Mouse (Mus musculus) mouse trophoblast stem cell (cell line): ENCODE measurements around the gene Ocln.

Source experiments
- in situ Hi-C, 2 experiments: fragments of 300-500 bp; cut with MseI, MboI; formaldehyde crosslinking; loops; 2 replicates in 1 of 2; 3 replicates in 1 of 2; pipeline ENCODE4 v1.15.1; 2025

Gene Ocln

DNA sequence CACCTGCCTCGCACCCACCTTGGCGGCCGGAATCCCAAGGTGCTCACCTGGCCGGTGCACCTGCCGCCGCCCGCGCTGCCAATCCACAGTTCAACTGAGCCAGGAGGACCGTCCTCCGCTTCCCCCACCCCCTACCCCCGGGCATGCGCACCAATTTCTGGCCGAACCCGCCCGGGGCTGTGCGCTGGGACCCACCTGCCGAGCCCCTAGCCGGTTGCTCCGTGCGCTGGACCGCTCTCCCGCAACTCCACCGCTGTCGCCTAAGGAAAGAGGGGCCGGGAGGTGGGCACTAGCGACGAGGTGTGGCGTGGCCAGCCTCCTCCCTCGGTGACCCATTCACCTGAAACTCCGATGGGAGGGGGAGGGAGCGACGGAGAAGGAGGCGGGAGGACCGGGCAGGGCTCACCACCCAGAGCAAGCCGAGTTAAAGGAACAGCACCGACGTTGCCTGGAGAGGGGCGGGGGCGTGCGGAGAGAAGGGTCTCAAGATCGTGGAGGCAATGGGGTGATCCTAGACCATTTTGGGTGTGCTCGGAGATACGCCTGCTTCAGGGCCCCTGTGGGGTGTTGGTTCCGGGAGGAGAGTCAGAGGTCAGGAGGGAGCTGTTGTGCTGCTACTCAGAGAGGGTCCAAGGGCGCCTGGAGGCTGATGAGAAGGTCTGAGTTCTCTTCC is at the start of gene Ocln:
TSS of gene Ocln (minus strand) at position 350 of the 673 bp plus-strand sequence.
- in situ Hi-C loops: no loop called here

DNA sequence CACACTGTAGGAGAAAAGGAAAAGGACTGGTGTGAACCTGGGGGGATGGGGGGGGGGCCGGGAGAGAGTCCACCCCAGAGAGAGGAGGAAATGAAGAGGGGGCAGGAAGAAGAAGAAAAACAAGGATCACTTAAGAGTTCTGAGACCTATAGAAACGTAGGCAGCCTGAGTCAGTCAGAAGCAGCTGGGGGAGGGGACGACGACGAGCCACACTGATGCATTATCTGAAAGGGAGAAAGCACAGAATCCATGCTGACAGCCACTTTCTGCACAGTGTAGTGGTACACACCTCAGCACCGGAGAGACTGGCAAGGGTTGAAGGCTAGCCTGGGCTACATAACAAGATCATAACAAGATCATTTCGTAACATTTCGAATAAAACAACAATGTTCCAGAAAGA is 48.5 kb upstream of the Ocln start:
- in situ Hi-C loops: no loop called here

DNA sequence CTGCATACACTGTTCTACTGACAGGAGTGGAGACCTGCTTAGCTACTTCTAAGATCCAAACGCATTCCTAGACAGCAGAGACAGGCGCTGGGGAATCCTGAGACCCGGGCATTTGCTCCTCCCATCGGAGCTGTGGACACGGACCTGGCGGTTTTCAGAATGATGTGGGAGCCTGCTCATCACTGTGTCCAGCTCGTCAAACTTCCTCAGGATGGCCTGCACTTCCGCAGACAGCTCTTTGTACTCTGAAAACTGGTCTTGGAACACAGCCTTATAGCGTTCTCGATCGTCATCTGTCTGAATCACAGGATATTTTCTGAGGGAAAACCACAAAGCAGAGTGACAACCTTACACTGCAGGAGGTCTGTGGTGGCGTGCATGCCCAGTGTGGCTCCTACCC is 47.8 kb upstream of the Ocln start:
- in situ Hi-C loops: no loop called here

DNA sequence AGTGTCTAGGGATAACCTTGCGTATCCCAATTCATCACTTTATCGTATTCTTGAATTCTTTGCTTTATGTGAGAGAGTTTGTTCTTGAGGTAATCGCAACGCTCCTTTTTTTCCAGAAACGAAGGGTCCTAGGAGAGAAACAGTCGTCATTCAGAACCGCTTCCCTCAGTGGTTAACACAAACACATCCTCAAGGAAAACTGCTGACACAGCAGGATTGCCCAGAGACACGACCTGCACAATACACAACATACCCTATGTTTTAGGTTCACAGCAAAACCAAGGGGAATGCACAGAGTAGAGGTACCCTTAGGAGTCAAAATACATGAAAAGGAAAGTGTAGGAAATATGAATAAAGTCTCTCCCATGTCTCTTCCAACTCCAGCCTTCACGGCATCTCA is 44.8 kb upstream of the Ocln start:
- in situ Hi-C loops: no loop called here

DNA sequence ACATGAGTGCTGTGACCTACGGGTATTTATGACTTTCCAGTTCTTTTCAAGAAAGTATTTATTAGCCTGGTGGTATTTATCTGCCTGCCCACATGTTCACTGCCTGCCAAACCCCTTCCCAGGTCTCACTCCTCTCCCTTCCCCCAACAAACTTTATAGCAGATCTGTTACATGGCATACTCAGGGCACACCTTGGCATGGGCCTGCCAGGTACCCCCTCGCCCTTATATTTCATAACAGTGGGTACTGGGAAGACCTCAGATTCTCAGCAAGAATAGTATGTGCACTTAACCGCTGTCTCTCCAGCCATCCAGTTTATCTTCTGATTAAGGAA is 43.0 kb upstream of the Ocln start:
- in situ Hi-C loops: no loop called here

DNA sequence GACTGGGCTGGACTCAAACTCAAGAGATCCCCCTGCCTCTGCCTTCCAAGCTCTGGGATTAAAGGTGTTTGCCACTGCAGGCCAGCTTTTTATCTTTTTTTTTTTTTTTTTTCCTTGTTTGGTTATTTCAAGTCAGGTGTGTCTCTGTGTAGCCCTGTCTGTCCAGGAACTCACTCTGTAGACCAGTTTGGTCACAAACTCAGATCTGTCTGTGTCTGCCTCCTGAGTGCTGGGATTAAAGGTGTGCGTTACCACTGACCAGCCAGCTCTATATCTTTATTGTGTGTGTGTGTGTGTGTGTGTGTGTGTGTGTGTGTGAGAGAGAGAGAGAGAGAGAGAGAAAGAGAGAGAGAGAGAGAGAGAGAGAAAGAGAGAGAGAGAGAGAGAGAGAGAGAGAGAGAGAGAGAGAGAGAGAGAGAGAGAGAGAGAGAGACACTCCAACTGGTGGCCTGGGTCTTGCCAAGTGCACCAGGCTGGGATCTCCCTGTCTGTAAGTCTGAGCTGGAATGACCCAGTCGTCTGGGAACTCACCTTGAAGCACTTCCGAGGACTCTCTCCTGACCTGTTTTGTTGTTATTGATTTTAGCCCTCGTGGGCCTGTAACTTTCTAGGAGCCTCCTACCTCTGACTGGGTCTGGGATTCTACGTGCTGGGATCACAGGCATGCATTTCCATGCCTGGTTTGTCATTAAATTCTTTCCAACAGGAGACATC is 42.5 kb upstream of the Ocln start:
- in situ Hi-C loops: no loop called here

DNA sequence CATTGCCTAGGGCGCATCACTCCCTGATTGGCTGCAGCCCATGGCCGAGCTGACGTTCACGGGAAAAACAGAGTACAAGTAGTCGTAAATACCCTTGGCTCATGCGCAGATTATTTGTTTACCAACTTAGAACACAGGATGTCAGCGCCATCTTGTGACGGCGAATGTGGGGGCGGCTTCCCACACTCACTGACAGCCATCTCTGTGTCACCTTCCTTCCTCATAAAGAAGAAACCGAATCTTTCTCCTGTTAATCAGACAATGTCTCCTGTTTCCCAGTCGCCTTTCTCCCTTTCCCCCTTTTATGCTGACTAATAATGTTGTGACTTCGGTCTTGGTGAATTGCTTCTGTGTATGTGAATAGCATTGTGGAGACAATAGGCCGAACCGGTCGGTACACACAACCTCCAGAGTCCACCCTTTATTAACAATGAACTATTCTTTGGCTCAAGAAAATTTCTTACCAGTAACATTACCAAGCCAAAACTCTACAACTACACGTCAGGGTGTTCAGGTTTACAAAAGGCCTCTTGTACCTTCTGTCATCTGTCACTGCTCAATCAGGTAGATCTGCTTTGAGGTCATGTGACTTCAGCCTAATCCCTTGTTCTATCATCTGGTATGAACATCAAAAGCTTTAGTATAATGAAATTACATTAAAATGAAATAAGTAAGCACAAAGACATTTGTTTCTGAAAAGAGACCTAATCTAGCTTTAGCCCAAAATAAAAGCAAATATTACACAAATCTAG is 41.7 kb upstream of the Ocln start:
- in situ Hi-C loops: no loop called here

DNA sequence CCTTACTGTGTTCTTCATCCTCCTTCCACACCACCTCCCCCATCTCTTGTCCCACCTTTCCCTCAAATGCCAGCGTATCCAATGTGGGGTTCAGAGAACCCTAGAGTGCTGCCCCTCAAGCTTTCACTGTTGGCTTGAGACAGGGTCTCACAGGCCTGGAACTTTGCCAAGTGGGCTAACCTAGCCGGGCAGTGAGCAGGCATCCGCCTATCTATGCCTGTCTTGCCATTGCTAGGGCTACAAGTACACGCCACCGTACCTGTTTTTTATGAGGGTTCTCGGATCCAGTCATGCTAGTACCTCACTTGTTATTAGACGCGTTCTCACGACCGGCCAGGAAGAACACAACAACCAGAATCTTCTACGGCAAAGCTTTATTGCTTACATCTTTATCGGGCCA is 36.1 kb upstream of the Ocln start:
- in situ Hi-C loops: no loop called here

DNA sequence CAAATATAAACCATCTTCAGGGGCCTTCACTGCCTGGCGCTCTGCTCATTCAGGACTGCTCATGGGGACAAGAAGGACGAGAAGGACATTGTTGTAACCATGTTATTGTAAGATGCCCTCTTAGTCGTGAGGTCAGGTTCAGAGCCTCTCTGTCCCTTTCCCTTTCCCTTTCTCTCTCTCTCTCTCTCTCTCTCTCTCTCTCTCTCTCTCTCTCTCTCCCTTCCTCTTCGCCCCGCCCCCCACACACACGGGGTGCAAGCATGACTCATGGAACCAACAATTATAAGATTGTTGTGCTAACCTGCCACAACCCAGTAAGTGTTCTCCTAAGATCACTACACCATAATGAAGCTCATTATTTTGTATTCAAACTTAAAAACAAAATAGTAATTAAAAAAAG is 29.6 kb upstream of the Ocln start:
- in situ Hi-C loops: no loop called here

DNA sequence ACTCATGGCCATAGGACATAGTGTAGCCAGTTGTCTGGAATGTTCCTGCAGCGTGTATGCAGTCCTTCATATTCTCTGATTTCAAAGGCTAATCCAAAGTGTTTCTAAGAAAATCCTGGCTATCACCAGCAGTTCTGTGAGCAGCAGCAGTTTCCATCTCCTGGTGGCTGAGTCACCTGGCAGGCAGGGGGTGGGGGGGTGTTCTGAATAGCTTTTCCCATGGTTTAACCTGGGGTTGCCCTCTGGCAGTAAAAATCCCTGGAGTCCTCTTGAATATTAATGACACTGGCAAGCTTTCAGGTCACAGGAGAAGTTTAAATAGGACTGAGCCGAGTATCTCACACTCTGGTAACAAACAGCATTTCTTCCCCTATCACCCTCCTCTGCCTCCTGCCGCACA is 29.2 kb upstream of the Ocln start:
- in situ Hi-C loops: no loop called here

DNA sequence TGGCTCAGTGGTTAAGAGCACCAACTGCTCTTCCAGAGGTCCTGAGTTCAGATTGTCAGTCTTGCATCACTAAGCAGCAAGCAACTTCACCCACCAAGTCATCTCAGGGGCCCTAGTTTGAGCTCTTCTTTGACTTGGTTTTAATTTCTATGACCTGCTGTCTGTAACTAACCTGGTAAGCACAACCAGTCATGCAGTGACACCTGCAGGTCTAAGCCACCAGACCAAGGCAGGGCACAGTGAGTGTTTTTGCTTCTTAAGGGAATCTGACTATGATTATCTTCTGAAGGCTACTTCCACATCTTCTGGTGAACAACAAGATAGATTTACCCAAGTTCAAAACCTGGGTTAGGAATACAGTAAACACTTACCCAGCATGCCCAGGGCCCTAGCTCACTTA is 27.4 kb upstream of the Ocln start:
- in situ Hi-C loops: no loop called here

DNA sequence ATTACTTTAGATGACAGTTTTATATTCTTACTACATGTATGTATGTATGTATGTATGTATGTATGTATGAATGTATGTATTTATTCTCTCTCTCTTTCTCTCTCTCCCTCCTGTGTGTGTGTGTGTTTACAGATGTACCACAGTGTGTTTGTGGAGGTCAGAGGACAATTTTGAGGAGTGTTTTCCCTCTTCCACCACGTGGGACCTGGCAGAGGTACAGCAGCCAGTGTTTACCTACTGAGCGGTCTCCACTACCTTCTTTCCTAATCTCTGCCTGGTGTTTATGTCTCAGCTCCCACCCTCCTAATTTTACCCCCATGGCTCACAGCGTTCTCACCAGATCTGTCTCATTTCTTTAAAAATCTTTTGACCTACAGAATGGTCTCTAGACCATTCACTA is 26.7 kb upstream of the Ocln start:
- in situ Hi-C loops: no loop called here

DNA sequence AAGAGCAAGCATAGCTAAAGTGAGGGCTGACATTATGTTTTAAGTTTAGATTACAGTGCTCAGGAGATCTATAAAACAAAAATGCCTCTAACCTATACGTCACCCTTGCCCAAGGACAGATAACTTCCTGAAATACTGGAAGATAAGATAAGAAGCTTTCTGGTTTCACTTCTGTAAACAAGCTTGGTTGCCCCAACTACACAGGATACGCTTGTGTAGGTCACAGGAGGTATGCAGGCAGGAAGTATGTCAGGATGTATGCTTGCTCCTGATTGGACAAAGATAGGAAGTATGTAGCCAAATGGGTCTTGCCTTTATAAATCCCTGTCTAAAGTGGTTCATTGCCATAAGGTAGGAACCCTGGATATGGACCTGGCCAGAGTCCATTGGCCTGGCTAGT is 23.4 kb upstream of the Ocln start:
- in situ Hi-C loops: no loop called here

DNA sequence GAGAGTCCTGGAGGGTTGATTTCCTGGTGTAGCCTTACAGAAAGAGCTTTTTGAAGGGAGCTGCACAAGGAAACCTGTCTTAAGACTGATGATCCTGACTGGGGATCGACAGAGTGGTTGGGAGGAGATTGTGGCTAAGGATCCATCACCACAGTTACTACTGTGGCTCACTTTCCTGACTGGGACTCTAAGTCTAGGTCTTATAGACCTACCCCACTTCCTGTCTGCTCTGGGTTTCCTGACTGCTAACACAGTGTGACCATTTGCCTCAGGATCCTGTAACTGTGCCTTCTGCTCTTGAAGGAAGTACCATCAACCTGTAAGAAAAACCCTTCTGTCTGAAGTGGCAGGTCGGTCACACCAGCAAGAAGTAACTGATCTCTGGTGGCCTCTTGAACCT is 18.2 kb upstream of the Ocln start:
- in situ Hi-C loops: no loop called here

DNA sequence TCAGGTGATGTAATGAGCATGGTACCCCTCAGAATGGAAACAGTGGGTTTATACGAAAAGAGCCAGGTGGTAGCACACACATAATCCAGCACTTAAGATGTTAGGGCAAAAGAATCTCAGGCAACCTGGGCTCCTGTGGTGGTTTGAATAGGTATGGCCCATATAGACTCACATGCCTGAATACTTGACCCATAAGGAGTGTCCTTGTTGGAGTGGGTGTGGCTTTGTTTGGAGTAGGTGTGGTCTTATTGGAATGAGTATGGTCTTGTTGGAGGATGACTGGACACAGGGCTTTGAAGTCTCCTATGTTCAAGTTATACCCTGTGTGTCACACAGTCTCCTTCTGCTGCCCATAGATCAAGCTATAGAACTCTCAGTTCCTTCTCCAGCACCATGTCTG is 15.8 kb upstream of the Ocln start:
- in situ Hi-C loops: no loop called here

DNA sequence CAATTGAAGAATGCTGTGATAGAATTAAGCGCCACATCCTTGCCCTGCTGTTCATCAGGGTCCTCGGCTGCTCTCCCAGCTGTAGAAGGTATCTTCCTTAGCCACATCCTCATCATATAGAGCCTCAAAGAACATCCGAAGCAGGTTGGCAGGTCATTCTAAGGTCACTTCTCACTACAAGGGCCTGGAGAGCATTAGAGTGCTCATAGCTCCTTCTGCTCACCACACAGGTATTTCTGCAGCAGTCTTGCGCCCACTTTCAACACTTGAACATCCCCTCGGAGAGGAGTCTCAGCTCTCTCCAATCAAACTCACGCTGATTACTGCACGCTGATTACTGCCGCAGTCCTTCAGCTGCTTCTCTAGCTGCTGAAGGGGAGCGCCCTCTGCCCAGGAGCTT is 6.9 kb upstream of the Ocln start:
- in situ Hi-C loops: no loop called here

DNA sequence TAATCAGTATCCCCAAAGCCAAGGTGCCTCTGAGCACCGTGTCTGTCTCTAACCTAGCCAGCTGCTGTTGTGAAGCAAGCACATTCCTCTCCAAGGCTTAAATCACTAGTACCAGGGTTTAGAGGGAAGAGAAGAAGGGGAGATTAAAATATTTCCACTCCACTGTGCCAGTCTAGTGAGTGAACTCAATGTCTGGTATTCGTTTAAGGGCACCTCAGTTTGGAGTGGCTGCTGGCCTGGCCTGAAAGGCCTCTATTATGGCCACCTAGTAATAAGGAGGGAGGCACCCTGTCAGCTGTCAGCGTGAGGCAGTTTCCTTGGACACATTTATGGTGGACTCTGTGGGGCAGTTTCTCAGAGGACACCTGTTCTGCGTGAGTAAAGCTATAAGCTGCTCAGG is 4.5 kb upstream of the Ocln start:
- in situ Hi-C loops: no loop called here

DNA sequence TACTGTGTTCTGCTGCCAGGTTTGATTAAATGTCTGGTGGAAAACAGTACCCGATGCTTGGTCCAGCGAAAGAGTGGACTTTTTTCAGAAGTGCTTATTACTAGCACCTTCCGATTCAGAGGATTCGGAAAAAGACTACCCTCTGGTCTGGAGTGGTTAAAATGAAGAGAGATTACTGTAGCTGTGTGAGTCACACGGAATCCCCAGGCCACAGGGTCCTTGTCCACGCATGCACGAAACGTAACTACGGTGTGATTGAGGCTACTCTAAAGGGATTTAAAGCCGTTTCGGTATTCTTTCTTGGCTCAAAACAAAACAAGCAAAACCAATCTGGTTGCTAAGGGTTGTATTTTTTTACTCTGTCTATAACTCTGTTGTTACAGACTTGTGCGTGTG is 522 bp upstream of the Ocln start:
- in situ Hi-C loops: no loop called here

DNA sequence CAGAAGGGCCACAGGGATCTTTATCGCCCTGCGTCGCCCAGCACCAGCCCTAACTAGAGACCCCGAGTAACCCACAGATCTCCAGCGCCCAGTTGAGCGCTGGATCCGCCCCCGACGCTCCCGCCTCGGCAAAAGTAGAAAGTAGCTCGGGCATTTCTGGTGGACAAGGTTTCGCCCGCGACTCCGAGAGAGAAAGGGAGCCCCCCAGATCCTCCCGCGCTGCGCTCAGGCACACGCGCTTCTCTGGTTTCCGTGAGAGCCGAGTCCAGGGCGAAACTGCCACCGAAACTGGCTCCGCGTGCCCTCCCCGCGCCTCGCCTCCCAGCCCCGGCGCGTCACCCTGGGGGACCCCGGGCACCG is 529 bp downstream of the Ocln start:
- in situ Hi-C loops: no loop called here

DNA sequence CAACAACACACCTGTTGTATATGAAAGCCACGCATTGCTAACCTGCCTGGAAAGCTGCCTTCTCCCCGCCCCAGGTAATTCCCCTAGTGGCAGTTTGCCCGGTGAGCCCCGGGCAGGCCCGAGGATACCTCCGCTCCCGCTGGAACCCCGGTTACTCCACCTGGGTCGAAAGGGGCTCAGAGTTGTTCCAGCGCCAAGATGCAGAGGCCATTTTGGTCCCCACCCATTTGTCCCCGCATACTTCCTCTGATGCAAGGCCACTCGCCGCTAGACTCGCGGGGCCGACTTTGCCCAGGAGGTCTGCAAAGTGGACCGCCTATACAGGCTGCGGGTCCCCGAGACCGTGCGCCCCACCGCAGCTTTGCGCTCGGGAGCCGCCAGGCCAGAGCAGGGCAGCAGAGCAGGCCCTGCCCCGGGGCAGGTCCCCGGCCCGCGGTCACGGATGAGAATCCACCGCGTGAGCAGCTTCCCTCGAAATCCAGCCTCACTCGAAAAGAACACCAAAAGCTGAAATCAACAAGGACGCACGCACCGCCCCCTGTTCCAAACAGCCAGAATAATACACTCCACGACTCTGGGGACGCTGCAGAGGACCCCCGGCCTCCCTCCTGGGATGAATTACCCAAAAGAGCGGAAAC is 1.0 kb downstream of the Ocln start:
- in situ Hi-C loops: no loop called here

DNA sequence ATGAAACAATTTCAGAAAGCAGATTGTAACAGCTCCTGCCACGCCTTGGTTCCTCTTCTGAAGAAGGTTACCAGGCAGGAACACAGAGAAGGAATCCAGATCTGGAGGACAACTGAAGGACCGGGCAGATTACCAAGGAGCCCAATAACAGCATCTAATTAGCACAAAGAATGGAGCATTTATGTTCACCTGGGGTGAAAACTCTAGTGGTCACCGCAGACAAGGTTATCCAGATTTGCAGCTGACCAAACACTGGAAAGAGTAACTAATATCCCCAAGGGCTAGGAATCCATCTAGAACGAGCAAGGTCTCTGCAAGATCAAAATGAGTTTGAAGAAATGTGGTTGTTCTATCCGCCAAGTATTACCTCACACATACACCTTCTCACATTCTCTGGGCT is 5.2 kb downstream of the Ocln start:
- in situ Hi-C loops: no loop called here

DNA sequence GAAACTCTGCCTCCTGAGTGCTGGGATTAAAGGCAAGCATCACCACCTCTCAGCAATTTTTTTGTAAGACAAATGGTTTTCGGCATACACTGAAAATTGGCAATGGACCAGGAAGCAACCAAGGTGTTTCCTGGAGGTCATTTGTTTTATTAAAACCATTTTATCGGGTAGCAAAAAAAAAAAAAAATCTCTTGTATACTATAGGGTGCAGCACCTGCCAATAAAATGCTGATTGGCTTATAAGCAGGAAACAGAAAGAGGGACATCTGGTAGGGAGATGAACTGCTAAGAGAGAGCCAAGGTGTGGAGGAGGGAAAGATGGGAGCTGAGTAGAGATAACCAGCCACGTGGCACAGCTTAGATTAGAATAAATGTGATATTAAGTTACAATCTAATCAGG is 7.0 kb downstream of the Ocln start:
- in situ Hi-C loops: no loop called here

DNA sequence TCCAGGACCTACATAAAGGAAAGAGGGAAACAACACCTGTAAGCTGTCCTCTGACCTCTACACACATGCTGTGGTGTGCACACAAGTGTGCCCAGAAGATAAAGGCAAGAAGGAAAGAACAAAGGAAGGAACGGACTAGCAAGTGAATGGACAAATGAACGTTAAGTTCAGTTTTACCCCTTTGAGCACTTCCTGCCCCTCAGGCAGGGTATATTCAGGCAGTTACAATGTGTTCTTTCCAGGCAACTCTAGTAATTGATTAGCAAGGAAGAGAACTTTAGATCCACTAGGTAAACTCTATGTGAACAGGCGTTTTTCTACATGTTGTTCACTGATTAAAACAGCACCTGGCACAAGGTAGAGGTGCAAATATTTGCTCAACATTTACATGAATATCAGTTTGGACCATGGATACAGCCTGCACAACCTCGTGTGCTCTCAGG is 8.3 kb downstream of the Ocln start:
- in situ Hi-C loops: no loop called here
